Comparison of ENCODE assay signal across 8 mouse cellular contexts in genomic region chr9:86695199-86695817, GRCm38 (mm10). TPM values are rescaled to one million over a fixed set of nuclear protein-coding genes. Genes with fewer than 3 reads are reported as not detected.
DNase-seq lines count a peak whose midpoint lies in the region; ATAC-seq and TF ChIP-seq lines count a peak whose summit lies in the region.

No protein-coding gene starts in this region.

- peak; percentile 71 for ATAC-seq in forebrain, embryonic 11.5 days (replicated peaks; ENCODE audit: low FRiP score)

- peak; percentile 66 to 91 for DNase-seq in adrenal gland, adult (ENCODE audit: inconsistent age in 2 of 2, low spot score in 1 of 2)
- no peak for DNase-seq in adrenal gland, adult 2 months
- DNase-seq in forebrain, embryonic 11.5 days (ENCODE audit: low spot score): peak; percentile 73
- peak; percentile 25 to 40 for DNase-seq in heart, postnatal 14 days
- peak; percentile 42 to 58 for DNase-seq in layer of hippocampus, postnatal 10 days (ENCODE audit: low spot score in 2 of 2)
- peak; percentile 39 for DNase-seq in lung, postnatal 25 days (ENCODE audit: low spot score)
- peak; percentile 44 to 49 for DNase-seq in right cerebral cortex, adult 2 months (ENCODE audit: low spot score in 2 of 2)

- peak overlapping the region; percentile 69 for H3K9ac ChIP-seq in forebrain, embryonic 11.5 days (ENCODE audit: low read length)

- peaks cover 6% of the 10 kb centered on the region for H3K4me1 ChIP-seq in bone marrow macrophage, adult 2 months (ENCODE audit: control insufficient read depth, insufficient read depth, low read length)
- no peaks in the 10 kb centered on the region for H3K4me1 ChIP-seq in forebrain, embryonic 11.5 days (replicated peaks; ENCODE audit: control insufficient read depth, insufficient read depth, low read length)

- TF ChIP-seq POLR2A in bone marrow macrophage, adult 2 months (IDR thresholded peaks at IDR 0.05; ENCODE audit: borderline replicate concordance, low read depth, low read length): no peak

- peak overlapping the region; percentile 93 for H3K4me3 ChIP-seq in bone marrow macrophage, adult 2 months (ENCODE audit: insufficient read depth, low read length)
- H3K4me3 ChIP-seq in forebrain, embryonic 11.5 days (ENCODE audit: low read depth, low read length): peak overlapping the region; percentile 74

- intact Hi-C loops in heart, postnatal 14 days (cut with DNase I): loop anchor here (5.0 kb wide), 1 partner anchor 47 kb away; the partner anchor contains the start of gene Prss35

- H3K36me3 ChIP-seq in forebrain, embryonic 11.5 days (ENCODE audit: control insufficient read depth, insufficient read depth, low read length): no peaks in the 10 kb centered on the region

- no peak for TF ChIP-seq CTCF in bone marrow macrophage, adult 2 months (IDR thresholded peaks at IDR 0.05; ENCODE audit: low read depth, low read length)

- no peak overlapping the region for H3K27ac ChIP-seq in bone marrow macrophage, adult 2 months (ENCODE audit: insufficient read depth, low read depth, low read length)
- H3K27ac ChIP-seq in forebrain, embryonic 11.5 days (ENCODE audit: low read depth, low read length): no peak overlapping the region

- no peaks in the 10 kb centered on the region for H3K27me3 ChIP-seq in forebrain, embryonic 11.5 days (ENCODE audit: control insufficient read depth, insufficient read depth, low read length)

- H3K4me2 ChIP-seq in forebrain, embryonic 11.5 days (ENCODE audit: low read depth, low read length, severe bottlenecking): peak overlapping the region; percentile 93

- H3K9me3 ChIP-seq in forebrain, embryonic 11.5 days (ENCODE audit: control insufficient read depth, low read length): no peaks in the 10 kb centered on the region

- under 1% methylated on average over 53 of the region's 56 CpGs for WGBS in forebrain, embryonic 11.5 days

RNA-seq across cellular contexts. Expression of gene Me1, which starts 0.4 kb away (rescaled TPM):
- 1,000 to 10,000 TPM; 1,216 to 1,611 TPM for total RNA-seq in adrenal gland, adult 2 months (2021)
- polyA plus RNA-seq in adrenal gland, adult 2 months (2012; rRNA removed): 307 and 379 TPM in 2 replicates
- 8.3 and 10.4 TPM in 2 replicates for polyA plus RNA-seq in bone marrow macrophage, adult 2 months (2012; ENCODE audit: insufficient read depth, insufficient read length, missing spikeins)
- 10.7 and 11.2 TPM in 2 replicates for polyA plus RNA-seq in forebrain, embryonic 11.5 days (2014; fragmentation: Nextera tagmentation; extraction: Ambion mirVana)
- total RNA-seq in heart, postnatal 14 days (2021): 10 to 100 TPM; 73.0 to 84.6 TPM
- total RNA-seq in layer of hippocampus, postnatal 10 days (2021): 10 to 100 TPM; 95.4 to 98.5 TPM

RNA-seq across cellular contexts. Expression of gene Prss35, which starts 48.1 kb away (rescaled TPM):
- 100 to 1,000 TPM; 118 to 551 TPM for total RNA-seq in adrenal gland, adult 2 months (2021)
- polyA plus RNA-seq in adrenal gland, adult 2 months (2012; rRNA removed): 10.2 and 29.5 TPM in 2 replicates
- not detected in 2 replicates for polyA plus RNA-seq in bone marrow macrophage, adult 2 months (2012; ENCODE audit: insufficient read depth, insufficient read length, missing spikeins)
- polyA plus RNA-seq in forebrain, embryonic 11.5 days (2014; fragmentation: Nextera tagmentation; extraction: Ambion mirVana): 2.0 and 2.3 TPM in 2 replicates
- total RNA-seq in heart, postnatal 14 days (2021): 1 to 10 TPM in 1 of 2 experiments, under 1 TPM in 1; 0.49 to 1.2 TPM
- 10 to 100 TPM; 23.3 to 24.7 TPM for total RNA-seq in layer of hippocampus, postnatal 10 days (2021)

Comparison
In these comparisons a context has a peak if more than half of its experiments do, and no peak if none do; other contexts are left out.
1. RNA of gene Me1, which starts 0.4 kb away (total RNA-seq): 1,216 to 1,611 TPM in adrenal gland, adult 2 months; 95.4 to 98.5 TPM in layer of hippocampus, postnatal 10 days and 73.0 to 84.6 TPM in heart, postnatal 14 days; every median in the first group is over 10 times any median in the second.
2. RNA of gene Prss35, which starts 48.1 kb away (total RNA-seq): 118 to 551 TPM in adrenal gland, adult 2 months and 23.3 to 24.7 TPM in layer of hippocampus, postnatal 10 days; 0.49 to 1.2 TPM in heart, postnatal 14 days; every median in the first group is over 10 times any median in the second.